Mouse (Mus musculus) megakaryocyte progenitor cell, adult 5-6 weeks (primary cell): ENCODE results near the gene Lrrc8a. TPM values are rescaled to one million over a fixed set of nuclear protein-coding genes. Genes with fewer than 3 reads are reported as not detected.

ENCODE experiments used
- ATAC-seq: replicated peaks from 2 replicates; pipeline ENCODE4 v1.8.0; 2016; ENCODE audit warnings: mild to moderate bottlenecking, moderate TSS enrichment, inconsistent platforms; ENCODE audit not compliant: poor library complexity
- total RNA-seq, 2 experiments: library from RNA; stranded (forward) in 1 of 2; stranded (reverse) in 1 of 2; fragments of 157-497, 149-512 nt in 1 of 2; fragments of 200-1000 nt in 1 of 2; gene quantifications; 2 replicates each; pipeline versions ENCODE4 v1.2.3 to v1.2.4; 2015 to 2017

The Lrrc8a gene
- total RNA-seq (2015): 11.7 and 11.9 TPM in 2 replicates
- 7.0 and 7.4 TPM in 2 replicates for total RNA-seq (2017)

DNA sequence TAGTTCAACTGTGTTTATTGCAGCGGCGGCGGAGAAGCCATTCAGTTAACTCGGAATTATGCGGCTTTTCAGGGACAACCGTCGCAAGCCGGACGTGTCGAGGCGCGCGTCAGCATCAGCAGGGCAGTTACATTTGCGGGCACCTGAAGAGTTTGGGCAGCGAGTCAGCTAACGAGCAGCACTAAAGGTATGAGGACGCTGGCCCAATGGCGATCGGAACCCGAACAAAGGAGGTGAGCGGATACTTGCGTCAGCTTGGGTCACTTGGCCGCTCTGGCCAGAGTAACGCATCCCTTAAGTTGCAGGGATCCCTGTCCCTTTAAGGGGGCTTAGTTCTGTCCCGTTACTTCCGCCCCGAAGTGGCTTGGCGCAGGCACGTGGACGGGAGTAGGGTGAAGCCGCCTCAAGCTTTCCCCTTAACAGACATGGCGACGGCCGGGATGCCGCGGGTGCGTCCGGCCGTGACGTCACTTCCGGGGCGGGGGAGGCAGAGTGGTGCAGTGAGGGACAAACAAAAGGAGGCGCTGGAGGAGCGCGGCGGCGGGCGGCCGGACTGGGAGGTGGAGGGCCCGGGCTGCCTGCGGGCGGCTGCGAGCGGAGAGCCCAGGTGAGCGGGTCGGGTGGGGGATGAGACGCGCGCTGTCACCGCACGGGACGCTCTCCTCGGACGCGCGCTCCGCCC is at the start of gene Lrrc8a:
TSS of gene Lrrc8a (plus strand) at position 517 of the 682 bp plus-strand sequence.
- ATAC-seq: peak; percentile 87

DNA sequence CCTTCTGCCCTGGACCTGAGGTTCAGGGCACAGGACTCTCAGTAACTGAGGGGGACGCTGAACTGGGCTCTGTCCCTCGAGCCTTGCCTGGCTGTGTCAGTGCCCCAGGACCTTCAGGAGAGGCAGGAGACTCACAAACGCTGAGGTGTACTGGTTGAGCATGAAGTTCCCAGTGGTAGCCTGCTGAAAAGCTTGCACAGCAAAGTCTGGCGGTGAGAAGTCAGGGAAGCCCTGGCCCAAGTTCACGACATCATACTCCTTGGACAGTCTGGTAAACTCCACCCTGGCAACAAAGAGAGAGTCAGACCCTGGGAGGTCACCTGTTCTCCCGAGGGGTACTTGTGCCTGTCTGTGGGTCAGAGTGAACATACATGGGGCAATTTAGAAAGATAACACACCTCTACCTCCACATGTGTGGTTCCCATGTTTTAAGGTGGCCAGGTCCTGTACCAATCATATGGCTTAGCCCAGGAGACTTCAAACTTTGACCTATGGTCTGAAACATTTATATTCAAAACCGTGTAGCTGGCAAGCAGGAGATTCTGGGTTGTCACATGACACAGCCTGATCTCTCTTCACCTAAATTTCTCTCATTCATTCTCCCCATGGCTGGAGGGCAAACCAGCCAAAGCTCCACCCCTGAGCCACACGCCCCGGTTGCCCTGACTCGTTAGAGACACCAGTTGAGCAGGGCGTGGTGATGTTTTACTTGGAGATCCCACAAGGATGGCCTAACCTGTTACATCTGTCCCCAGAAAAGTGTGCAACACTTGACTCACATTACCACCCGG is 45.5 kb upstream of the Lrrc8a start:
- ATAC-seq: no peak

DNA sequence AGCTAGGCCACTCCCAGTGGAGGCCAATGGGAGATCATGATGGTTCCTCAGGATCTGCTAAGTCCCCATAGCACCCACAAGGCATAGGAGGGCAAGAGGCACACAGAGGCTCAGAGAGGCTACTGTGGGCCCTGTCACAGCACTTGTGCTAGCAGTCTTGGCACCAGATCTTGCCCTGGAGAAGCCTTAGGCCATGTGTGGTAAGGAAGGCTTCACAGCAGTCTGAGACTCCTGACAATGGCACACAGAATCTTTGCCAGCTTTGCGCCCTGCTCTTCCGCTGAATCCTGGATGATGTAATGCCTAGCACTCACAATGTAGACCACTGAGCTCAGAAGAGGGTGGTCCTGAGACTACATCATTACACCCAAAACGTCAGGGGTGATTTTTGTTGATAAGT is 42.9 kb upstream of the Lrrc8a start:
- ATAC-seq: no peak

DNA sequence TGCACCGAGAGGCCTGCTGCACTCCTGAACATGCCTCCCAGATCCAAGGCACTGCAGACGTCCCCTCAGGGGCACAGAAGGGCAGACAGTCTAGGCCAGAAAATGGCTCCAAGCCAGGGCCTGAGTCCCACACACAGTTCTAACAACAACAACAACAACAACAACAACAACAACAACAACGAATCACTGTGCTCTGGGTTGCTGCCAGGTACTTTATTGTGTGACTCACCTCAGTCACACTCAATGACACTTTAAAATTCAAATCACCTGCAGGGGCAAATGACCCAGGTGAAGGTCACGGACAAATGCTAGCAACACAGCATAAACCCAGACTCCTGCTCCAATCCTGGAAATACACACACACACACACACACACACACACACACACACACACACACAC is 39.5 kb upstream of the Lrrc8a start:
- no peak for ATAC-seq

DNA sequence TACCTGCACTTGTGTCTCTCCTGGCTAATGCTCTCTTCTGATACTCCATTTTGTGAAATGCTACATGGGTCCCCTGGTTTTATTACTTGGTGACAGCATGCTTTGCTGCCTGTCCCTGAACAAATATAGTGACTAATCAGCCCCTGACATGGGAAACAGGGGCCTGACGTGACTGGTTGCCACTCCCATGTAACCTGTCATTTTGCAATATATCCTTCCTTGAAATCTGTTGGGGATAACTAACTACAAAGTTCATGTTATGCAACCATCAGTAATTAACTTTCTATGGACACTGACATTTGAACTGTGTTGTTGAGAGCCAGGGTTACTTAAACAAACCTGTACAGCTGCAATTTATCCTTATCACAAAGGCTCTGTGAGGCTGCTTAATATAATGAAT is 37.5 kb upstream of the Lrrc8a start:
- ATAC-seq: no peak

DNA sequence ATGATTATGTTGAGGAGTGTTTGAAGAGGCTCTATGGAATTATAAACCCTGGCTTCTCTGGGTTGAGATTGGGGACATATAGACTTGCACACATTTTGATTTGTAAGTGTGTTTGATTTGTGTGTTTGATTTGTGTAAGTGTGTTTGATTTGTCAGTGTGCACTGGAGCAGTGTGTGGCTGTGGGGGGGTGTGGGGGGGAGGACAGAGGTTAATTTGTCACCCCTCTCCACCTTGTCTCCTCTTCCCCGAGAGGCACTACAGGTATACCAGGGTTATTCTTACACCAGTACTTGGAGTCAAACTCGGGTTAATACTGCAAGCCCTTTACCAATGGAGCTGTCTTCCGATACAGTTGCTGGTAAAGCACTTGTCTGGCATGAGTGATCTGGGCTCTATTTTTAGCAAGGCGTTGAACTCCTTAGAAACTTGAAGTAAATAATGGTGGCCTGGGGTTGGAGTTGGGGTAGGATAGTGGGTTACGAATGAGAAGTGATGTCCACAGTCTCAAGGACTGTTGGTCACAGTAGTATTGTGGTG is 37.1 kb upstream of the Lrrc8a start:
- no peak for ATAC-seq

DNA sequence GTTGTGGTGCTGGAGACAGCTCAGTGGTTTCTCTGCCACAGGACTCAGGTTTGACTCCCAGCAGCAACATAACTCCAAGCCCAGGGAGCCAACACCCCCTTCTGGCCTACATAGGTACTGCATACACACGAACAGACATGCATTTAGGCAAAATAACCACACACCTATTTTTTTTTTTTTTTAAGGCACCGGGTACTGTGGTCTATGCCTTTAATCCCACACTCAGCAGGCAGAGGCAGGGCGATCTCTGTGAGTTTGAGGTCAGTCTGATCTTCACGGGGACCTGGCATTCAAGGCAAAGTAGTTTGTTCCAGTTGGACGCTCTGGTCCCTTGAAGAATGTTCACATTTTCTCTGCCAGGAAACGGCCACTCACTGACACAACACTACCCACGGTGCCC is 34.1 kb upstream of the Lrrc8a start:
- ATAC-seq: peak; percentile 43

DNA sequence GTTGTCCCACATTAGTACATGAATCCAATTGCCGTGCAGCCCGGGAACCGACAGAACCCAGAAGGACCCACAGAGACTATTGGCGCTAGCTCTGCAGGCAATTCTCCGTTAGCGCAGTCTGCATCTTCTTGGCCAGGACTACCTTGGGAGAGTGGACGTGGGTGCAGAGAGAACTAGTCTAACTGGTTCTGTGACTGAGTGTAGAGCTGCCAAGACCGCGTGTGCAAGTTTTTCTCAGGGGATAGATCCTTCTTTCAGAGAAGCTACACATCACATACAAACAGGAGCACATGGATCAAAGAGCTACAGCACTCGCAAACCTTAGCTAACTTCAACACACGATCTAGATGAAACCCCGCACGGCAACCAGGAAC is 32.3 kb upstream of the Lrrc8a start:
- ATAC-seq: peak; percentile 14

DNA sequence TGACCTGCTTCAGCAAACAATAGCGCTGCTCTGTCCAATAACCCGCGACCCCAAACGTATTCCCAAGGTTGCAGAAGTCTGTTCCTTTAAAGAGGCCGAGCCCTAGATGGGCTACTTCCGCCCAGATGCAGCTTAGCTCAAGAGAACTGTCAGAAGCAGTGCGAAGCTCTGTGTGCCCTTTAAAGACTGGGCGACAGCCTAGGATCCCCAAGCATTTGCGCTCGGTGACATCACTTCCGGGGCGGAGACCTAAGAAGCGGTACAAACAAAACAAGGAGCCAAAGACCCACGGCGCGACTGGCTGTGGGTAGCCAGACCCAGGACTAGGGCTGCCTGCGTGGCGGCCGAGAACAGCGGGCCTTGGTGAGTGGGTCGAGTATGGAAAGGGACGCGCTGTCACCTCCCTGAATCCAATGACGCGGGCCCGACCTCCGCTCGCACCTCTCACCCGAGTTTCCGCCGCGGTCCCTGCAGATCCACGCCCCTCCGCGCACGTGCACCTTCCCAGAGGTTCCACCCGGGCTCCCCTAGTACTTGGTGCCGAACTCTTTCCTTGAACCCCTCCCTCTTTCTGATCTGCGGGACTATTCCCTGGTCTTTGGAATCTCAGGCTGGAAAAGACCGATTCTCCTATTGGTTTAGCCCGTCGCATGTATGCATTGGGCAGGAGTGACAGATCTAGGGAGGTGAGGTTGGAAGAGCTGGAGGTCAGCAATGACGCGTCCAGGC is 31.7 kb upstream of the Lrrc8a start, which contains the start of gene Kyat1:
TSS of gene Kyat1 (minus strand) at position 219 of the 729 bp plus-strand sequence.
- peak; percentile 94 for ATAC-seq

DNA sequence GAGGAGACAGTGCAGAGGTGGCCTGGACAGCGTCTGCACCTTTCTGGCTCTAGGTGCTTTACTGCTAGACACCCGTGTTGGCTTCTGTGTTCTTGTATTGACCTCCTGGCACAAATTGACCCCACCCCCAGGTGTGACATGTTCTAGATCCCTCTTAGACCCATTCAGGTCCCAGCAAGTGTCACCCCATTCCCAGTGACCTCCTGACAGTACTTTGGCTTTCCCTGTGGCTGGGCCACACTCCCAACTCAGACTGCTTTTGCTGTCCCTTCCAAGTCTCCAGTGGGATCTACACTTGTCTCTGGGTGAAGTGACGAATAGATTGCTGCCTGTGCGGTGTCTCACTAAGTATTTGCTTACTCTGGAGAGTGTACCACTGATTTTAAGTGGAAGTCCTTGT is 30.1 kb upstream of the Lrrc8a start:
- ATAC-seq: no peak

DNA sequence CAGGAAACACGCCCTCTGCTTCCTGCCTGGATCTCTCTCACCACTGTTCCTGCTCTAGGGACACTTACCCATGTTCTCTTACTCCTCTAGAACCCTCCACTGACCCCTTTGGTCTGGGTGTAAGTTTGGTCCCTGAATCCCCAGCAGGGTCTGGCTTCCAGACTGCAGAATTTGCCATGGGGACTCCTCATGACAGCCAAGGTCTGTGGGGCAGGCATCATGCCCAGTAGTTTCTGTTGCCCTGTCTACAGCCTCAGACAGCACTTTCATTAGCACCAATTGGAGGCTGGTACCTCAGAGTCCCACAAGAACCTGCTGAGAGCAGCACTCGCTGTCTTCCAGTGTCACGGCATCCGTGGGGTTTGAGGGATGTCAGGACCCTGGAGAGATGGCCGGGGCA is 29.6 kb upstream of the Lrrc8a start:
- no peak for ATAC-seq

DNA sequence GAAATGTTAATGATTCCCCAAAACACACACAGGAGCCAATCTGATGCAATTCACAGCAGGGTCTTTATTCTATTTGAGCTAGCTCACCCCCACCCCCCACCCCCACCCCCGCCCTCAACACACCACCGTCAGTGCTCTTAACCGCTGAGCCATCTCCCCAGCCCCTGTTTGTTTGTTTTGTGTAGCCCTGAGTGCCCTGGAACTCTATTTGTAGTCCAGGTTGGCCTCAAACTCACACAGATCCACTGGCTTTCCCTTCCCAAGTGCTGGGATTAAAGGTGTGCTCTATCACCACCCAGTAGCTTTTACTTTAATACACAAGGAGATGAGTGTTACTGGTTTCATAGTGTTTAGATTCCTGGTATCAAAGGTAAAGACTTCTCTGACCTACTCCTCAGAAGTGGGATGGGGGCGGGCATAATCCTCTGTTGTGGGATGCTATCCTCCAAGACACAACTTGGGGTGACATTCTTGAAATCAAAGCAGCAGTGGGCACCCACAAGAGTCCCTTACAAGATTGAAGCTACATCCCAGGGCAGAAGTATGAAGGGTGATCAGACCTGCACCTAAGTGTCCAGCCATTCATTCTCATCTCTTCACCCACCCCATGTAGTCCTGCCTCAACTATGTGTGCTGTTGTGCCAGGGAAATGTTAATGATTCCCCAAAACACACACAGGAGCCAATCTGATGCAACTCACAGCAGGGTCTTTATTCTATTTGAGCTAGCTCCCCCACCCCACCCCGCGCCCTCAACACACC is 25.9 kb upstream of the Lrrc8a start:
- no peak for ATAC-seq

DNA sequence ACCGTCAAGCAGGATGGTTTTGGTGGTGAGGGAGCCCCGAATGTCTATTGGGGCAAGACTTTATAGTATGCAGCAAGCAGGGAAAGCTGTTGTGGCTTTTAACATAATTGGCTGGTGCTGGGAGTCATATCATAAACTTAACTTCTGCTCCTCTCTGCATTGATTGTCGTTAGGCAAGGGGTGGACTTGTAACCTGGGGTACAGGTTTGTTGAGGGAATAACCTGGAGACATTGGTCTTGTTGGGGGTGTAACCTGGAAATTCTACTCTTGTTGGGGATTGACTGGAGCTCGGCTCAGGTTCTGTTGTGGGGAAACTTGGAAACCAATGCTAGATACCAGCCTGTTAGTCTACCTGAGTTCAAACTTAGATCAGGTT is 25.4 kb upstream of the Lrrc8a start:
- ATAC-seq: no peak

DNA sequence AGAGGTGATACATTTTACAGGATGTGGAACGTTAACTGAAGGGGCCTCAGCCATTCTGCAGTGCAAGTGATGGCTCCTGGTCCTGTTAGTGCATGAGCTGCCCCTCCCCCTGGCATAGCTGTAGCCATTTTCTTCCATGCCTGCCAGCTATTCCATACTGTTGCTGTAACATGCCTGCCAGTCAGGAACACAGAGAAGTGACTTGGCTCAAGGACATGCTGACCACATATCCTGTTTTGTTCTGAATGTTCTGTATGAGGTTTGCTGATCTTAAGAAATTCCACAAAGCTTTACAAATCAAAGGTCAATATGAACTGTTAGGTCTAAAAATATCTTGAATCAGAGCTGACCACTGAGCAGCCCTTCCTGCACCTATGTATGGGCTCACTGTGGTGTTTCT is 24.6 kb upstream of the Lrrc8a start:
- no peak for ATAC-seq

DNA sequence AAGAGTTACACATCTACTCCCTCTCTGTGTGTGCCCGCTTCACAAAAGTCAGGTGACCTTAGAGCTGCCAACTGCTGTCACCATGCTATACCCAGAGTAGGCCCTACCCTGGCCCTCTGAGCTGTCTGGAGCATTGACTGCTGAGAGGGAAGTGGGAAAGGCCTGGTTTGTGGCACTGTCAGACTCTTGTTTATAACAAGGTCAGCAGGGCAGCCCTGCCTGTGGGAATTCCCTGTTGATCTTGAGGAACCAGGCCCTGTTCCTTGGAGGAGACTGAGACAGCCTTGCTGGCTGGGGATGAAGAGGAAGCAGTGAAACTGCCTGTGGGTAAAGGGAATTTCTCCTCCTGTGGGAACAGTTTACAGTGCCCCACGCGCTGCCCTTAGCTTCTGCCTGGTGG is 22.8 kb upstream of the Lrrc8a start:
- no peak for ATAC-seq

DNA sequence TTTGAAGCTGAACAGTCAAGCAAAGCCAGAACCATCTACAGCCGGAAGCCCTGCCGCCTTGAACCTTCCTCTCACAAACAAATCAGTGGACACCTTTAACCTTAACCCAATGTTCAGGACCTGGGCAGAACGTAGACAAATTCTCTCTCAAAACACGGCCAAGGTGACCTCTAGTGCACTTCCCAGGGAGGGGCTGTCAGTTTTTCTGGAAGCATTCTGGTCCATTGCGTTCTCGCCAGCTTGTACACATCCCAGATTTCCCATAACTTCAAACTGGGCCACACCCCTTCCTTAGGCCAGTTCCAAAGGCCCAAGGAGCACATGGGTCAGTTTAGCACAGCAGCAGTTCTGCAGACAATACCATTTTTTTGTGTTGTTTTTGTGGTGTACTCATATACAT is 22.0 kb upstream of the Lrrc8a start:
- ATAC-seq: no peak

DNA sequence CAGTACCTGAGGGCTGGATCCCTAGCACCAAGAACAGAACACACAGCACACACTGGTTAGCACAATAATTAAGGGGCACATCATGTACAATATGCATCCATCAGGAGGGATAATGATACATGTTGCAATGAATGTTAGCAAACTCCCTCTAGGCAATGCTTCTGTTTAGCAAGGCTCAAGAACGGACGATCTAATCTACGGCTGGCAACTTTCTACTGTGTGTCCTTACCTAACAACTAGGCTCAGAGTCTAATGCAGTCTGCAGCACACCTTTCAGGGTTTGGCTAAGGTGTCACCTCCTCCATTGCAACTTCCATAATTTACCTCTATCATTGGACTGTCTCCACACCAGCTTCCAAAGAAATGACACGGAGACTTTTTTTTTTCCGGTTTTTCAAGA is 21.2 kb upstream of the Lrrc8a start:
- ATAC-seq: no peak

DNA sequence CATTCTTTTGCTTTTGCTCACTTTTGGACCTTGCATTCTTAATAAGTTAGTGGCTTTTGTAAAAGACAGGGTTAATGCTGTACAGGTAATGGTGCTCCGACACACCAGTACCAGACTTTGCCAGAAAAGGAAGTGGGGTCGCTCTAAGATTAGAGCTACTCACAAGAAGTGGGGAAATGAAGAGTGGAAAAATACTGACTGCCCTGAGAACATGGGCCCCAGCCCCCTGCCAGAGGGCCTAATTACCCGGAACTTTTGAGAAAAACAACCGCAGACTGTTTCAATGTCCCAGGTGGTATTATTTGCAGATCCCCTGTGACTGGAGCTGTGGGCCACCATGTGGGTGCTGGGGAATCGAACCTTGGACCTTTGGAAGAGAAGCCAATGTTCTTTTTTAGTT is 1.9 kb upstream of the Lrrc8a start:
- no peak for ATAC-seq

DNA sequence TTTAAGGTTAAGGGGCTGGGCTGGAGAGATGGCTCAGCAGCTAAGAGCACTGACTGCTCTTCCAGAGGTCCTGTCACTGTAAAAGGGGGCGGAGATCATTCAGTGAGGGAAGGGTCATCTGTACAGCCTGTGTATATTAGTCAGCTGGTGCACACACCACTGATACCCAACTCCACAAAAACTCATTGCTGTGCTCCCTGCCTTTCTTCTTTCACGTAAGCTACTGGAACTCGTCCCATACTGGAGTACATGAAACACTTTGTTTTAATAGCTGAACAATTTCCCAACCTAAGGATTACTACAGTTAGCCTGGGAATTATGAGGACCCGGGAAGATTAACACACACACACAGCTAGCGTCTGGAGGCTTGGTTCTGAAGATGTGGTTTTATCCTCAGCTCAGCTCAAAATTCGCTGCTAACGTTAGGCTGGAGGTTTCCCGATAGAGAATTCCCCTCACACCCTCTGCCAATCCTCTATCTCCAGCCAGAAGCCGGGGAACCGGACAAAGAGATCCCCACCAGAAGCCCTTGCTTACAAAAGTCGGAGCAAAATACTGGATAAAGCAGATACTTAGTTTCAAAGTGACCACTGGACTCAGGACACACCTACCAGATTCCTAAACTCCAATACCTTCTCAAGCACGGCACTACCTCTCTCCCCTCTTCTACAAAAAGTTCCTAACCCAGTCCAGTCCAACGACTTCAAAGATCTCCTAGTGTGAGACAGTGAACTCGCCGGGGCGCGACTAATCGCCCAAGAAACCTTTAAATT is 903 bp upstream of the Lrrc8a start:
- ATAC-seq: no peak

DNA sequence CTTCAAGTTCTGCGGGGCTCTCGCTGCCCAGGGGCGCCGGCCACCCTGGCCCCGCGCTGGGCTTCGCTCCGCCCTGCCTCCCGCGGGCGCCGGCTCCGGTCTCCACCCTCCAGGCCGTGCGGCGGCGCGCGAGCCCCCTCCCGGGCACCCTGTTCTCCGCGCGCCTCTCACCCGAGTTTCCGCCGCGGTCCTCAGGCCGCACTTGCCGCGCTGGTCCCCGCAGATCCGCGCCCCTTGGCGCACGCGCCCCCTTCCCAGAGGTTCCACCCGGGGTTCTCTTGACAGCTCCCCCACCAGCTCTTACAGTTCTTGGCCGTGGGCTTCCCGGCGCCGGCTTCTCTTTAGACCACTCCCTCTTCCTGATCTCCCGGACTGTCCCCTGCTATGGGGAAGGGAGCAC is 366 bp downstream of the Lrrc8a start:
- ATAC-seq: peak; percentile 12
